Mouse (Mus musculus) forebrain, embryonic 14.5 days (tissue): ENCODE results near the gene D1Pas1. TPM values are rescaled to one million over a fixed set of nuclear protein-coding genes. Genes with fewer than 3 reads are reported as not detected.

ENCODE experiments used
- ATAC-seq: fragments of 200-750 bp; cut with Nextera tagmentation; 2 replicates; pipeline ENCODE4 v1.8.0; 2017; ENCODE audit warnings: mild to moderate bottlenecking, moderate library complexity
- DNase-seq: peaks from one replicate; pipeline ENCODE4 v3.0.0-alpha.2; 2015; ENCODE audit warnings: low spot score
- H3K27ac ChIP-seq: fragments of 300-500 bp; sonication (generic); 2 replicates; pipeline ENCODE4 v1.5.1; 2014; ENCODE audit warnings: low read depth, mild to moderate bottlenecking, control low read depth, low read length, moderate library complexity
- H3K27me3 ChIP-seq: fragments of 300-500 bp; sonication (generic); replicated peaks from 2 replicates; pipeline ENCODE4 v1.6.1; 2014; ENCODE audit warnings: low read length, control low read depth, mixed read lengths; ENCODE audit not compliant: control insufficient read depth, insufficient read depth
- H3K36me3 ChIP-seq: fragments of 300-500 bp; sonication (generic); 2 replicates; pipeline ENCODE4 v1.6.1; 2014; ENCODE audit warnings: low read length, control low read depth; ENCODE audit not compliant: control insufficient read depth, insufficient read depth
- H3K4me1 ChIP-seq: fragments of 300-500 bp; sonication (generic); 2 replicates; pipeline ENCODE4 v1.6.1; 2014; ENCODE audit warnings: antibody characterized with exemption, low read length, control low read depth; ENCODE audit not compliant: control insufficient read depth, insufficient read depth
- H3K4me2 ChIP-seq: fragments of 300-500 bp; sonication (generic); 2 replicates; pipeline ENCODE4 v1.6.1; 2014; ENCODE audit warnings: mild to moderate bottlenecking, control low read depth, low read length
- H3K4me3 ChIP-seq: fragments of 300-500 bp; sonication (generic); 2 replicates; pipeline ENCODE4 v1.5.1; 2014; ENCODE audit warnings: low read depth, low read length, control low read depth
- H3K9ac ChIP-seq: fragments of 300-500 bp; sonication (generic); 2 replicates; pipeline ENCODE4 v1.6.1; 2014; ENCODE audit warnings: mild to moderate bottlenecking, low read length, control low read depth, moderate library complexity
- H3K9me3 ChIP-seq: fragments of 300-500 bp; sonication (generic); replicated peaks from 2 replicates; pipeline ENCODE4 v1.6.1; 2016; ENCODE audit warnings: low read length, control low read depth, mixed read lengths; ENCODE audit not compliant: control insufficient read depth
- WGBS: fragments of 180-500 bp; shearing (Covaris S2); extraction: QIAGEN DNeasy Blood & Tissue Kit; methylation state at CpG from one replicate; pipeline ENCODE4 v1.1.7; 2014; 5-methylcytosine and 5-hydroxymethylcytosine counted together
- polyA plus RNA-seq: library from polyadenylated mRNA; unstranded; fragments of >200 nt; fragmentation: Nextera tagmentation; extraction: Ambion mirVana; gene quantifications from 2 replicates; pipeline ENCODE4 v1.2.1, GENCODE M21; 2014

Gene D1Pas1
- polyA plus RNA-seq, 1 experiment from 2014 or later = 0.05 TPM

DNA sequence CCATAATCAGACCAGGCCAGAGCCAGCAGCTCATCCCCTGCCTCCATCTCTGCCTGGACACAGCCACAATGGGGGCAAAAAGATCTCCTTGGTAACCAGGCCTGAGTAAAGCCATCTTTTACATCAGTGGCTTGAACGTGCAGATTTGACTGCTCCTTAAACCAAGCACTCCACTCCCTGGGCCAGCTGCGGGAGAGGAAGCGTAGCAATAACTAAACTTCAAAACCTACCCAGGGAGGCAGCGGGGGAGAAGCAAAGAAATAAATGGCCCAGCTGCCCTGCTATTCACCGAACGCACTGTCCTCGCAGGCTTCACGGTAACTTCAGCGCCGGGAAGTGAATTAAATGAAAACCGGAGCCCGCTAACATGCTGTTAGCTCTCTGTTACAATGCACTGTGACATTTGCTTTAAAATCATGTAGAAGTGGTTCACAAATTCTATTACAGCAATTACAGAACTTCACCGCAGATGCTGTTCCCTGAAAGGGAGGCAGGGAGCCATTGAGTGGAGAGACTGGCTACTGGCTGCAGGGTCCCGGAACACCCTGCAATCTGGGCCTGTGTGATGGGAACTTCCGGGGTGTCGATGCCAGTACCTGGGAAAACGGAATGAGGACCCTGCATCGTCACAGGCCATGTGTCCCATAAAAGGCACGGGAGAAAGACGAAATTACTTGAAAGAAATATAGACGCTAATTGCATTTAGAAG lies 30.5 kb downstream of the D1Pas1 start:
- ATAC-seq (peak; percentile 63), DNase-seq (peak; percentile 62)
- Histone ChIP-seq H3K4me1 (peaks cover 6% of the 10 kb centered on the region; the same call in 1 of the 2 replicates), H3K4me3 (no peak overlapping the region), H3K4me2 (no peak overlapping the region), H3K9ac (no peak overlapping the region), H3K9me3 (no peaks in the 10 kb centered on the region), H3K27ac (peak overlapping the region; percentile 33; the same call in 1 of the 2 replicates), H3K27me3 (no peaks in the 10 kb centered on the region), H3K36me3 (no peaks in the 10 kb centered on the region)
- 59% methylated on average over 21 of the region's 21 CpGs for WGBS

DNA sequence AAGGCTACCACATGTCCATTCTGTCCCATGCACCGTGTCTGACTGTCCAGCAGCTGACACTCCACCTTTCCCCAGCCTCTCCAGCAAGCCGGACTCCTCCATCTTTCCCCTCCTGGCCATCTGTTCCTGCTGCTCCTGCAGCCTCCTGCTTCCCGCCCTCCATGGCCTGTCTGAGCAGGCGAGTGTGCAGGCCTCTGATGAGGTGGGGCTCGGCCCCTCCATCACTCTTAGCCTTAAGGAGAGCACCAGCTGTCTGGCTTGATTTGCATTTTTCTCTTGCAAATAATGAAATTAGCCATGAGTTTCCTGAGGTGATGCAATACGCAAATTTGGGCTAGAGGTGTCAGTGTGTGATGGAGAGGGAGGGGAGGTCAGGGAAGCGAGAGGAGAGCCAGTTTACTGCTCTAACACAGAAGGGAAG lies 36.2 kb downstream of the D1Pas1 start:
- Histone ChIP-seq H3K27ac (no peak overlapping the region; the same call in 1 of the 2 replicates), H3K4me1 (peaks cover 4% of the 10 kb centered on the region; the same call in 1 of the 2 replicates), H3K27me3 (no peaks in the 10 kb centered on the region), H3K9me3 (no peaks in the 10 kb centered on the region), H3K4me3 (no peak overlapping the region), H3K9ac (no peak overlapping the region), H3K4me2 (no peak overlapping the region), H3K36me3 (no peaks in the 10 kb centered on the region)
- WGBS = 39% methylated on average over 7 of the region's 7 CpGs
- DNase-seq (peak; percentile 48), ATAC-seq (peak; percentile 83)

DNA sequence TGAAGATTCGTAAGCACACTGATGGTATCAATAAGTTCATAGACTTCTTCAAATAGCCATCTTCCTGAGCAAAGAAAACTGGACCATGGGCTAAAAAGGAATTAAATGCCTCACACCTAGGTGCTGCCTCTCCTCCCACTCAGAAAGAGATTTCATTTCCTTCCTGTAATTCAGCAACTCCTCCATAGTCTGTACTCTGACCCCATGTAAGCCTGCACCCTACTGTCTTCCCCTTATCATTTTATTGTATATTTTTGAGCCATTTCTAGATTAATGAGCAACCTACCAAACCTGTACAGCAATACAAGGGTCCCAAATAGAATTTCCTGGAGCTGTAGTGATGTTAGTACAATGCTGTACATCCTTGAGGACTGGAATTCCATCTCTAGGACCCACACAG lies 37.1 kb downstream of the D1Pas1 start:
- Histone ChIP-seq H3K9ac (no peak overlapping the region), H3K36me3 (no peaks in the 10 kb centered on the region), H3K4me1 (peaks cover 4% of the 10 kb centered on the region; the same call in 1 of the 2 replicates), H3K27ac (no peak overlapping the region), H3K4me2 (no peak overlapping the region), H3K4me3 (no peak overlapping the region), H3K27me3 (no peaks in the 10 kb centered on the region), H3K9me3 (no peaks in the 10 kb centered on the region)
- ATAC-seq = no peak
- no peak for DNase-seq
- 93% methylated on average over 1 of the region's 1 CpGs for WGBS

DNA sequence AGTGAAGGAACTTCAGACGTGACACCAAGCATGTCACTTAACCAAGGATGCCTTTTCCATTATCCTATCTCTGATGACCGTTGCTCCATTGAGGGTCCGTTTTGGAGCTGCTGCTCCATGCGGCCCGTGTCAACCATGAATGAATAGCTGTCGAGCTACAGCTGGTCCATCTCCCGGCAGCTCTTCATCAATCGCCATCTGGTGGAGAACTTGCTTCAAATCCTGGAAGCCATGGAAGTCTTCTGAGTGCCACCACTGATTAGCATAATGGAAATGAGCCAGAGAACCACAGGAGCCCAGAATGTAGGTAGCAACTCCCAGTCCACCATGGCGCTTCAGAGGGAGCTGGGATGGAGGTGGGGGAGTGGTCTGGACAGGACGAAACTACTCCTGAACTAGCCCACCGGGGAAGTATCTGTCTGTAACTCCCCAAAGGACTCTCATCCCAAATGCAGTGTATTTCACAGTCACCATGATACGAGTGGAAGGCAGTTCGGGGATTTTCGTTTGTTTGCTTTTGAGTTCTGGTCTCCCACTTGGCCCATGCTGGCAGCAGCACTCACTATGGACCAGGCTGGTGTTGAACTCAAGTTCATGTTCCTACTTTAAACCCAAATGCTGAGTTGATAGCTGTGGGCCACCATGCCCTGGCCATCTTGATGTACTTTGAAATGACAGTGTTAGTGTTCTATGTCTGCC lies 39.2 kb downstream of the D1Pas1 start:
- DNase-seq = no peak
- WGBS = 84% methylated on average over 14 of the region's 14 CpGs
- Histone ChIP-seq H3K4me3 (no peak overlapping the region), H3K27ac (no peak overlapping the region), H3K27me3 (no peaks in the 10 kb centered on the region), H3K9ac (no peak overlapping the region), H3K4me2 (no peak overlapping the region), H3K9me3 (no peaks in the 10 kb centered on the region), H3K4me1 (peaks cover 4% of the 10 kb centered on the region; the same call in 1 of the 2 replicates), H3K36me3 (no peaks in the 10 kb centered on the region)
- no peak for ATAC-seq

DNA sequence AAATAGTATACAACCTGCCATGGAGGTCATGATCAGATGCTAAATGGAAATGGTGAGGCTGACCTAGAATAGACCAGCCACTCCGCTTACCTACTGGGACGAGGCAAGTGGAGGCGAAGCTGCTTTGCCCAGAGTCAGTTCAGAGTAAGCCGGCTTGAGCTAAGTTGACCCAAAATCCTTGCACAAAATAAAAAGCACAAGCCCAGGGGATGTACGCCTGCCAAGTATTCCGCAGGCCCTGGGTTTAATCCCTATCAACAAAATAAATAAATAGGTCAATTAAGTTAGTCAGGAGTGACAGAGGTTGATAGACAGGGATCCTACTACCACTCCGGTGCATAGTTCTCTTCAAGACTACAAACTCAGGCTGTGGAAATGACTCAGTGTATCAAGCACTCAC lies 41.0 kb downstream of the D1Pas1 start:
- DNase-seq (no peak), ATAC-seq (no peak)
- Histone ChIP-seq H3K4me2 (no peak overlapping the region), H3K9ac (no peak overlapping the region), H3K4me1 (peaks cover 4% of the 10 kb centered on the region; the same call in 1 of the 2 replicates), H3K36me3 (no peaks in the 10 kb centered on the region), H3K4me3 (no peak overlapping the region), H3K27ac (no peak overlapping the region), H3K9me3 (no peaks in the 10 kb centered on the region), H3K27me3 (no peaks in the 10 kb centered on the region)
- WGBS = 76% methylated on average over 7 of the region's 7 CpGs

DNA sequence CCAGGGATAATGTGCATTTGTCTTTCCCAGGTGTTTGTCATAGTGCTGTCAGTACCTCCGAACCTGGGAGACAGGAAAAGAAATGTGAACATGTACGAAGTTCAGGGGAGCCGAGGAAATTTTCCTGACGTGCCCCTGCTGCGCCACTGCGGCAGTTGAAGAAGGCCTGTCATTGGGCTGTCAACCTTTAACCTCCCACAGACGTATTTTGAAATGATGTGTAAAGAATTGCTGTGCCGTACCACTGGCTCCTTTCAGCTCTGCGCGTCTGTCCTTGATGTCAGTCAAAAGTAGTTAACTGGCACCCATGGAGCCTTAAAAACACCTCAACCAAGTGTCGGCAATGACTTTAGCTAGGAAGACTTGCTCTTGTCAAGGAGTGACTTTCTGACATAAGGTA lies 42.9 kb downstream of the D1Pas1 start:
- Histone ChIP-seq H3K36me3 (no peaks in the 10 kb centered on the region), H3K27ac (no peak overlapping the region), H3K4me3 (no peak overlapping the region), H3K4me2 (no peak overlapping the region), H3K9me3 (no peaks in the 10 kb centered on the region), H3K4me1 (no peaks in the 10 kb centered on the region), H3K9ac (no peak overlapping the region), H3K27me3 (no peaks in the 10 kb centered on the region)
- ATAC-seq (no peak), DNase-seq (no peak)
- WGBS = 83% methylated on average over 11 of the region's 11 CpGs

DNA sequence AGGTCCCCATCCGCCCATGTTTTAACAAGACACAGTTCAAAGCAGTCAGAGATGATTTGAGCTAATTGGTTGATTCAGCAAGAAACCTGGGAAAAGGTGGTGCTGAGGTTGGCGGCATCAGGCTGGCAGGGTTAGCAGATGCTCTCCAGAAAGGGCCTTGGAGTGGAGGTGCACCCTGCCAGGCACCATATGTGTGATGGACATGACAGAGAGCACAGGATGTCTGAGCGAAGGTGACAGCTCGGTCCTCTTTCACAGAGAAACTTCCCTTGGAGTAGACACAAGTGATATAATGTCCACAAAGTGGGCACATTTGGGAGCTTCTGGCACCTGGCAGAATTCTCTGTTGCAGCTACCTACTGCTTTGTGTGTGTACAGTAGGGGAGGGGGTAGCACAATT lies 44.4 kb downstream of the D1Pas1 start:
- Histone ChIP-seq H3K9me3 (no peaks in the 10 kb centered on the region), H3K4me1 (no peaks in the 10 kb centered on the region), H3K27ac (no peak overlapping the region), H3K36me3 (no peaks in the 10 kb centered on the region), H3K4me2 (no peak overlapping the region), H3K9ac (no peak overlapping the region), H3K27me3 (no peaks in the 10 kb centered on the region), H3K4me3 (no peak overlapping the region)
- DNase-seq = no peak
- 87% methylated on average over 4 of the region's 4 CpGs for WGBS
- no peak for ATAC-seq

DNA sequence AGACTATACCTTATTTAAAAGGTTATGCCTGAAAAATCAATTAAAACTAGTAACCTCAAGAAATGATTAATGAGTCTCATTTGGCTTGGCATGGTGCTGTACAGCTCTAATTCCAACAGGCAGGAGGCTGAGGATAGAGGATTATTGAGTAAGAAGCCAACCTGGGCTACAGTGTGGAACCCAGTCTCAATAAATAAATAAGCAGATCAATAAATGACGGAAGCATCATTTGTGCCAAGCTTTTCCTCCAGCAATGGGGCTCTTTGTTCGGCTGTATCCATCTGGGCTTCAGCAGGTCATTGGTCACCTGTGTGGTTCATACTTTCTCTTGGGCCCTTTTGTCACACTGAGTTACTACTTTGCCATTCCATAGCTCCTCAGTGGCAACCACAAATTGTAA lies 46.9 kb downstream of the D1Pas1 start:
- Histone ChIP-seq H3K27ac (no peak overlapping the region), H3K4me1 (no peaks in the 10 kb centered on the region), H3K27me3 (no peaks in the 10 kb centered on the region), H3K9ac (no peak overlapping the region), H3K4me2 (no peak overlapping the region), H3K4me3 (no peak overlapping the region), H3K36me3 (no peaks in the 10 kb centered on the region), H3K9me3 (no peaks in the 10 kb centered on the region)
- WGBS = 93% methylated on average over 2 of the region's 2 CpGs
- no peak for DNase-seq
- no peak for ATAC-seq

DNA sequence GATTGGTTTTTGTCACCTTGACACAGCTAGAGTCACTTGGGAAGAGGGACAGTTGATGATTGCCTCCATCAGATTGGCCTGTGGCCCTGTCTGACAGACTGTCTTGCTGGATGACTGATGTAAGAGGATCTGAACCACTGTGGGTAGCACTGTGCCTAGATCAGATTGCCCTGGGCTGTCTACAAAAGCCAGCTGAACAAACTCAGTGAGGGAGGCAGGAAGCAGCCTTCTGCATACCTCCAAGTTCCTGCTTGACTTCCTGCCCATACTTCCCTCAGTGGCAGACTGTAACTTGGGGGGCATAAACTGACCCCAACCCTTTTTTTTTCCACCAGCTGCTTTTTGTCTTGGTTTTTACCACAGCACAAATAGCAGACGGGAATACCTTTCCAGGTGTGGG lies 48.5 kb downstream of the D1Pas1 start:
- H3K9me3 ChIP-seq = no peaks in the 10 kb centered on the region
- H3K27ac ChIP-seq = no peak overlapping the region
- no peaks in the 10 kb centered on the region for H3K4me1 ChIP-seq
- no peak for ATAC-seq
- no peak overlapping the region for H3K4me3 ChIP-seq
- DNase-seq = no peak
- H3K4me2 ChIP-seq = no peak overlapping the region
- 78% methylated on average over 1 of the region's 1 CpGs for WGBS
- H3K9ac ChIP-seq = no peak overlapping the region
- no peaks in the 10 kb centered on the region for H3K36me3 ChIP-seq
- H3K27me3 ChIP-seq = no peaks in the 10 kb centered on the region
